Mouse (Mus musculus): Measurements from ENCODE around the gene Wscd1. TPM values are rescaled to one million over a fixed set of nuclear protein-coding genes. Genes with fewer than 3 reads are reported as not detected.

The Wscd1 gene
- polyA plus RNA-seq, 1 experiment from 2014 or later, result 109 TPM

- Histone ChIP-seq H3K4me3 (0 out of 2 replicates have a peak overlapping the region, but pooled peaks have one; percentile 10), H3K4me1 (peaks cover 88% of the 10 kb centered on the region), H3K27ac (replicated peaks) (peak overlapping the region; percentile 97; the same call in 1 of the 2 replicates), H3K36me3 (peaks cover 6% of the 10 kb centered on the region), H3K9ac (replicated peaks) (no peak overlapping the region), H3K9me3 (no peaks in the 10 kb centered on the region), H3K4me2 (replicated peaks) (peak overlapping the region; percentile 82), H3K27me3 (no peaks in the 10 kb centered on the region)
- ATAC-seq (ENCODE audit: low FRiP score, low read depth), result no peak
- 52% methylated on average over 2 of the region's 2 CpGs for WGBS
Observed at GRCm38 (mm10) chr11:71755115-71755514, 5.4 kb downstream of the Wscd1 start.

GRCm38 (mm10) chr11:71756325-71756724, 6.6 kb downstream of the Wscd1 start:
- H3K36me3 ChIP-seq, result peaks cover 18% of the 10 kb centered on the region
- H3K9ac ChIP-seq (replicated peaks), result 0 out of 2 replicates have a peak overlapping the region, but pooled peaks have one; percentile 29
- no peak for ATAC-seq (ENCODE audit: low FRiP score, low read depth)
- WGBS, result 28% methylated on average over 3 of the region's 3 CpGs
- peak overlapping the region; percentile 97 for H3K27ac ChIP-seq (replicated peaks)
- no peaks in the 10 kb centered on the region for H3K9me3 ChIP-seq
- H3K4me1 ChIP-seq, result peaks cover 88% of the 10 kb centered on the region
- H3K27me3 ChIP-seq, result no peaks in the 10 kb centered on the region
- no peak overlapping the region for H3K4me3 ChIP-seq
- 0 out of 2 replicates have a peak overlapping the region, but pooled peaks have one; percentile 82 for H3K4me2 ChIP-seq (replicated peaks)

- peaks cover 88% of the 10 kb centered on the region for H3K4me1 ChIP-seq
- H3K9ac ChIP-seq (replicated peaks), result no peak overlapping the region; the same call in 1 of the 2 replicates
- peak; percentile 94 for ATAC-seq (ENCODE audit: low FRiP score, low read depth)
- peak overlapping the region; percentile 39 for H3K4me2 ChIP-seq (replicated peaks)
- 11% methylated on average over 21 of the region's 21 CpGs for WGBS
- no peaks in the 10 kb centered on the region for H3K27me3 ChIP-seq
- no peaks in the 10 kb centered on the region for H3K9me3 ChIP-seq
- peak overlapping the region; percentile 97 for H3K27ac ChIP-seq (replicated peaks)
- H3K36me3 ChIP-seq, result peaks cover 27% of the 10 kb centered on the region
- H3K4me3 ChIP-seq, result no peak overlapping the region
Observed at GRCm38 (mm10) chr11:71758211-71759110, 8.7 kb downstream of the Wscd1 start.

- Histone ChIP-seq H3K9me3 (no peaks in the 10 kb centered on the region), H3K4me3 (no peak overlapping the region), H3K27ac (replicated peaks) (no peak overlapping the region), H3K36me3 (peaks cover 36% of the 10 kb centered on the region), H3K27me3 (no peaks in the 10 kb centered on the region), H3K4me2 (replicated peaks) (no peak overlapping the region), H3K9ac (replicated peaks) (no peak overlapping the region), H3K4me1 (peaks cover 79% of the 10 kb centered on the region)
- WGBS, result 90% methylated on average over 9 of the region's 9 CpGs
- no peak for ATAC-seq (ENCODE audit: low FRiP score, low read depth)
Observed at GRCm38 (mm10) chr11:71760991-71761390, 11.3 kb downstream of the Wscd1 start.

GRCm38 (mm10) chr11:71763154-71763553, 13.4 kb downstream of the Wscd1 start:
- H3K4me3 ChIP-seq, result no peak overlapping the region
- peak overlapping the region; percentile 87 for H3K27ac ChIP-seq (replicated peaks)
- H3K36me3 ChIP-seq, result peaks cover 57% of the 10 kb centered on the region
- H3K4me2 ChIP-seq (replicated peaks), result 0 out of 2 replicates have a peak overlapping the region, but pooled peaks have one; percentile 6
- peaks cover 57% of the 10 kb centered on the region for H3K4me1 ChIP-seq
- 24% methylated on average over 5 of the region's 5 CpGs for WGBS
- H3K9me3 ChIP-seq, result no peaks in the 10 kb centered on the region
- no peak for ATAC-seq (ENCODE audit: low FRiP score, low read depth)
- H3K27me3 ChIP-seq, result no peaks in the 10 kb centered on the region
- peak overlapping the region; percentile 15; the same call in 1 of the 2 replicates for H3K9ac ChIP-seq (replicated peaks)

- no peak overlapping the region for H3K4me2 ChIP-seq (replicated peaks)
- peaks cover 51% of the 10 kb centered on the region for H3K4me1 ChIP-seq
Observed at GRCm38 (mm10) chr11:71763651-71764275, 14.0 kb downstream of the Wscd1 start.

GRCm38 (mm10) chr11:71764743-71765142, 15.0 kb downstream of the Wscd1 start:
- Histone ChIP-seq H3K9ac (replicated peaks) (no peak overlapping the region), H3K36me3 (peaks cover 71% of the 10 kb centered on the region), H3K9me3 (no peaks in the 10 kb centered on the region), H3K27me3 (no peaks in the 10 kb centered on the region; the same call in 1 of the 2 replicates), H3K4me3 (no peak overlapping the region), H3K27ac (replicated peaks) (peak overlapping the region; percentile 87; the same call in 1 of the 2 replicates), H3K4me2 (replicated peaks) (no peak overlapping the region), H3K4me1 (peaks cover 42% of the 10 kb centered on the region)
- no peak for ATAC-seq (ENCODE audit: low FRiP score, low read depth)
- 71% methylated on average over 2 of the region's 2 CpGs for WGBS

More at GRCm38 (mm10) chr11:71763651-71764275, 14.0 kb downstream of the Wscd1 start:
- H3K36me3 ChIP-seq, result peaks cover 63% of the 10 kb centered on the region
- H3K9ac ChIP-seq (replicated peaks), result no peak overlapping the region
- peak; percentile 50; the same call in 1 of the 2 replicates for ATAC-seq (ENCODE audit: low FRiP score, low read depth)
- 20% methylated on average over 5 of the region's 5 CpGs for WGBS
- no peaks in the 10 kb centered on the region; the same call in 1 of the 2 replicates for H3K27me3 ChIP-seq
- no peak overlapping the region for H3K4me3 ChIP-seq
- peak overlapping the region; percentile 87 for H3K27ac ChIP-seq (replicated peaks)
- no peaks in the 10 kb centered on the region for H3K9me3 ChIP-seq

- H3K36me3 ChIP-seq, result peaks cover 71% of the 10 kb centered on the region
- H3K27me3 ChIP-seq, result no peaks in the 10 kb centered on the region; the same call in 1 of the 2 replicates
- H3K9ac ChIP-seq (replicated peaks), result no peak overlapping the region
- no peak for ATAC-seq (ENCODE audit: low FRiP score, low read depth)
- H3K9me3 ChIP-seq, result no peaks in the 10 kb centered on the region
- H3K4me3 ChIP-seq, result no peak overlapping the region
- H3K4me1 ChIP-seq, result peaks cover 42% of the 10 kb centered on the region
- WGBS, result 67% methylated on average over 6 of the region's 6 CpGs
- H3K4me2 ChIP-seq (replicated peaks), result no peak overlapping the region
- H3K27ac ChIP-seq (replicated peaks), result no peak overlapping the region
Observed at GRCm38 (mm10) chr11:71765335-71765734, 15.6 kb downstream of the Wscd1 start.

GRCm38 (mm10) chr11:71766380-71766779, 16.7 kb downstream of the Wscd1 start:
- no peaks in the 10 kb centered on the region; the same call in 1 of the 2 replicates for H3K27me3 ChIP-seq
- peaks cover 70% of the 10 kb centered on the region for H3K36me3 ChIP-seq
- 88% methylated on average over 1 of the region's 1 CpGs for WGBS
- no peak for ATAC-seq (ENCODE audit: low FRiP score, low read depth)
- H3K4me3 ChIP-seq, result no peak overlapping the region
- H3K27ac ChIP-seq (replicated peaks), result no peak overlapping the region
- peaks cover 41% of the 10 kb centered on the region for H3K4me1 ChIP-seq
- no peak overlapping the region for H3K9ac ChIP-seq (replicated peaks)
- no peaks in the 10 kb centered on the region for H3K9me3 ChIP-seq
- H3K4me2 ChIP-seq (replicated peaks), result no peak overlapping the region

GRCm38 (mm10) chr11:71767726-71768125, 18.0 kb downstream of the Wscd1 start:
- whole genome bisulfite sequencing, result 88% methylated on average over 3 of the region's 3 CpGs
- Histone ChIP-seq H3K36me3 (peaks cover 76% of the 10 kb centered on the region), H3K4me2 (replicated peaks) (no peak overlapping the region), H3K4me3 (no peak overlapping the region), H3K9ac (replicated peaks) (no peak overlapping the region), H3K27ac (replicated peaks) (no peak overlapping the region), H3K9me3 (no peaks in the 10 kb centered on the region), H3K4me1 (peaks cover 42% of the 10 kb centered on the region), H3K27me3 (no peaks in the 10 kb centered on the region; the same call in 1 of the 2 replicates)
- ATAC-seq (ENCODE audit: low FRiP score, low read depth), result no peak

GRCm38 (mm10) chr11:71769744-71770143, 20.0 kb downstream of the Wscd1 start:
- Histone ChIP-seq H3K36me3 (peaks cover 89% of the 10 kb centered on the region), H3K4me3 (no peak overlapping the region), H3K9me3 (no peaks in the 10 kb centered on the region), H3K4me2 (replicated peaks) (no peak overlapping the region), H3K4me1 (peaks cover 28% of the 10 kb centered on the region), H3K27ac (replicated peaks) (no peak overlapping the region), H3K9ac (replicated peaks) (no peak overlapping the region), H3K27me3 (no peaks in the 10 kb centered on the region; the same call in 1 of the 2 replicates)
- ATAC-seq (ENCODE audit: low FRiP score, low read depth), result no peak
- 74% methylated on average over 8 of the region's 8 CpGs for WGBS
